Mouse (Mus musculus) spleen, postnatal 36 days (tissue): Measurements from ENCODE around the gene Rpgrip1l.

ENCODE experiments used
- DNase-seq, 2 experiments: peaks; one replicate each; pipeline ENCODE4 v3.0.0; 2022; ENCODE audit warnings: low spot score in 2 of 2, mixed read lengths in 1 of 2

The Rpgrip1l gene

DNA sequence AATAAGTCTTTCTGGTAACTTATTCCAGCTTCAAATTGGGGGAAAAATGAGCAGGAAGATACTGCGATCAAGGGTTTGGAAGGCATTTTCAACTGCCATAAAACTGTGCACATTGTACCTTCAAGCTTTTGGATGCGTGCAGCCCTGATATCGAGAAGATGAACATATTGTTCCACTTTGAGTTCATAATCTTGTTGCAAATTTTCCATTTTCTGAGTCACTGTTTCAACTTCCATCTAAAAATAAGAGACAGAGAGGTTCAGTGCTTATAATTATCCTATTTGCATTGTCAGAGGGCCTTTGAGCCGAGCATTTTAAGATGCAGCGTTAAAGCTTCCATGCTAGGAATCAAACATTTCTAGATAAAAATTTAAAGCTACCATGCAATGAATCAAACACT, 39.6 kb downstream of the Rpgrip1l start:
- no peak for DNase-seq

GRCm38 (mm10) chr8:91269374-91269958, 43.6 kb downstream of the Rpgrip1l start:
- no peak for DNase-seq

DNA sequence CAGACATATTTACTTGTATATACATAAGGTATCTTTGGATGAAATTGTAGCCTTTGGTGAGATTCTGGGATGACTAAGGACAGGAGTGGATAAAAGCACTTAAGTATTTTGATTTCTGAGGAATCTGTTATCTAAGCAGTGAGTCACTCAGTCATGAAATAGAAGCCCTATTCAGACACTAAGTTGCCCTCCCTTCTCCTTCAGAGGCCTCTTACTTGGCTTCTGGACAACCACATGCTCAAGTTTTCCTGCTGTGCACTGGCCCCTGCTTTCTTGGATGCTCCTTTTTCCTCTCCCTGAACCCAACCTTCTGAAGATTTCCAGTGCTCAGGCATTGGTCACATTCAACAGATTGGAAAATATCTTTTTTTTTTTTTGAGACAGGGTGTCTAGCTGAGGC, 48.5 kb downstream of the Rpgrip1l start:
- no peak for DNase-seq

GRCm38 (mm10) chr8:91263939-91264338, 49.1 kb downstream of the Rpgrip1l start:
- no peak for DNase-seq

DNA sequence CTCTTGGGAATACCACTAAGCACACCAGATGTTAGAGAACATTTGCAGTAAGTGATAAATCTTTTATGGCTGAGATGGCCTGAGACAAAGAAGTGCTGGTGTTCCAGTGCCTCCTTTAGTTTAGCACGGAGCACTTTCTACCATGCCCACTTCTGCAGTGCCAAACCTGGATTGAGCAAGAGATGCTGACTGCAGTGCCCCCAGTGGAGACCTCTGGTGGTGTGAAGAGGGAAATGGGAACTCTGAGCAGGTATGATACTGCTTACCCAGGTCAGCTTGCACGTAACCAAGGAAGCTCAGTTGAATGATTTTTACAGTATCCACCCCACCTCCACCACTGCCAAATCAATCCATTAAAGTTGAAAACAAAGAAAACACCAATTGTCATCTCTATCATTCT, 51.5 kb downstream of the Rpgrip1l start:
- no peak for DNase-seq

GRCm38 (mm10) chr8:91250966-91251365, 62.1 kb downstream of the Rpgrip1l start:
- DNase-seq: no peak

GRCm38 (mm10) chr8:91249758-91250466, 63.1 kb downstream of the Rpgrip1l start:
- no peak for DNase-seq

DNA sequence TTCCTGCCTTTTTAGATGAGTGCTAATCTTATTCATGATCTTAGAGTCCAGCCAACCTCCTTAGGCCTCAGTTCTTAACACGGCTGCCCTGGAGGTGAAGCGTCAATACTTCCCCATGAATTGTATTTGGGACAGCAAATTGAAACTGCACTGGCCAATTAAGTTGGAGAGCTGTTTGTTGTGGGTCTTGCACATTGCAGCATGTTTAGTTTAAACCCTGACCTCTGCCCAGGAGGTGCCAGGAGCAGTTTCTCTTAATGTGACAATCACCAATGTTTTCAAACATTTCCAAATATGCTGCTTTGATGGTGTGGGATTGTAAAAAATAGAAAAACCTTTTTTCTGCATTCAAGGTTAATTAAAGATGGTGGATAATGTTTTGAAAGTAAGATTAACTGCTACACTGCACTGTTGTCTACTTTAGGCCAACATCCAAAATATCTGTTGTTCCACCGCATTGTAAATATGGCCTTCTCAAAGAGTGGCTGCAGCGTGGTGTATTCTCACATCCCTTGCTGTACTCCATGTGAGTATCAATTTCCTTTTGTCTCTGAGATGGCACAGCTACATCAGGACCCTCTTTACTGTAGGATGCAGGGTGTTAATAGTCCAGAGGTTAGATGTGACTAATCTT, 67.1 kb downstream of the Rpgrip1l start:
- DNase-seq: no peak

DNA sequence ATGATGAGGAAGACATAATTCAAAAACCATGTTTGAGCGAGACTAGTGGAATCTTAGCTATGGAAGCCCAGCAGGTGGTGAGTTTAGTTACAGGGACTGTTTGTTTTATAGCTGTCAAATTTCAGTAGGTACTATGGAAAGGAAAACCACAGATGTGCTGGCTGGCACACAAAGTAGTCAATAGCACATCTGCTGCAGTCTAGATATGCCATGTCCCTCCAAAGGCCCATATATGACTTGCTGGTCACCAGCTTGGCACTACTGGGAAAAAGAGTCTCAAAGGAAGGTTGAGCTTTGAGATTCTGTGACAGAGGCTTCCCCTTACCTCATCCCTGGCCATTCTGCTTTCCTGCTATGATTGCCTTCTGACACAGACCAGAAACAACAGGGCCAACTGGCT, 70.3 kb downstream of the Rpgrip1l start:
- no peak for DNase-seq

GRCm38 (mm10) chr8:91241873-91242519, 71.1 kb downstream of the Rpgrip1l start:
- no peak for DNase-seq

DNA sequence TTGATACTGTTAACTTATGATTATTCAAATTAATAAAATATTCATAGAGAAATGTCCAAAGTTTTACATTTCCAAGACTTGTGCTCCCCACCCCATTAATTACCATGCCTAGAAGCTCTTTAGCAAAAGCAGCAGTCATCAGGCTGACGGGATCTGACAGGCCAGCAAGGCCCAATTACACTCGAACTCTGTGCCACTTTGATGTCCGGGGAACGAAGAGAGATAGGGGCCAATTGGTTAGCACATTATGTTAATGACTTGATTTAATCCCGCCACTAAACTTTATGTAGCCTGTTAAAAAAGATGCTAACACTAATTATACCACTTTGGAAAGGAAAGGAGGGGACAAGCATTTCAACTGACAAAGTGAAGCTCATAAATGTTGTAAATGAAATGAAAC, 71.7 kb downstream of the Rpgrip1l start:
- DNase-seq: no peak

DNA sequence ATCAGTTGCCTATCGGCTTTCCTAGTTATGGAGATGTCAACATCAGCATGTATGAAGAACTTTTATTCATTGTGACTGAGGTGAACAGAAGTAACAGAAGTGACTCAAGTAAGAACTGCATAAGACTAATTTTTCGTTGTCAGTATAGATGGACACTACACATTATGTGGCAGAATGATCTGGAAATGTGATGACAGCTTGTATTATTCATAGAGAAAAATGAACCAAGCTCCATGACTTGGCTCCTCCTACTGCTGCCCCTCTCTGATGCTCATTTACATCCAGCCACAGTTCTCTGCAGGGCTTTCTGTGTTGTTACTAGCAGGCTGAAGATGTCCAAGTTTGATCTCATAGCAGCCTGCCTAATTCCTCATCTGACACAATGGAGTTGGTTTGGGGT, 75.9 kb downstream of the Rpgrip1l start:
- no peak for DNase-seq

GRCm38 (mm10) chr8:91234097-91234496, 79.0 kb downstream of the Rpgrip1l start:
- no peak for DNase-seq

DNA sequence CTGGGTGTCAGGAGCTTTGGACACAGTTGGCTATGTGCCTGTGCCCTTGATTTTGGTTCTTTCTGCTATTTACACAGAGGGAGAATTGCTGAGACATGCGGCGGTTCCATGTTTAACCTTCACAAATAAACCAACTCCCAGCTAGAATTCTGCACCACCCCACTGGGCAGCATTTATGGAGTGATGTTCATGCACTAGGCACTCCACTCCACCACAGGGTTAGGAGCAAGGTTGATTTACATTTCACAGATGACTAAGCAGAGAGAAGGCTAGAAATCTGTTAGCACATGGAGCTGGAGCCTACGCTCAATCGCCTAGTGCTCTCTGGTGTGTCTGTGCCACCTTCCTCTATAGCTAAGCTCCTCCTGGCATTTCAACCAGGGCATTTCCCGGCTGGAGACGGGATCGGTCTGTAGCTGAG, 85.6 kb downstream of the Rpgrip1l start:
- DNase-seq: no peak

GRCm38 (mm10) chr8:91224227-91224626, 88.8 kb downstream of the Rpgrip1l start:
- DNase-seq: no peak

- no peak for DNase-seq
Measured at GRCm38 (mm10) chr8:91221841-91222240, 91.2 kb downstream of the Rpgrip1l start.

DNA sequence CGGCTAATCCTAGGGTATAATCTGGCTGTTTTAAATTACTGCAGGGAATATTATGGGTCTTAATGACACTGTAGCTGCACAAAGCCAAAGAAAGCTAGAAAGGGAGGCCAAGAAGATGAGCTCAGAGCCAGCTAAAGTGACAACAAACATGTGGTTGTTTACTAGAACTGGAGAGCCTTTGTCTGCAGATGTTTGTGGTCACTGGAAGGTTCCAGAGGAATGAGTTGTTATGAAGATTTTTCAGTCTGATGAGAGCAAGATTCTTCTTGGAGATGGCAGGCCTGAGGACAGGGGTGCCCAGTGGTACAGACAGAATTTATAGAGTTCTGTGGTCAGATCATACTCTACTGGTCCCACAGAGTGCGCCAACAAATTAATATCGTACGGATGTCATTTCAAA, 94.8 kb downstream of the Rpgrip1l start:
- DNase-seq: no peak

- no peak for DNase-seq
Measured at GRCm38 (mm10) chr8:91217062-91217905, 95.8 kb downstream of the Rpgrip1l start.

- DNase-seq: no peak
Measured at GRCm38 (mm10) chr8:91214287-91214686, 98.8 kb downstream of the Rpgrip1l start.

DNA sequence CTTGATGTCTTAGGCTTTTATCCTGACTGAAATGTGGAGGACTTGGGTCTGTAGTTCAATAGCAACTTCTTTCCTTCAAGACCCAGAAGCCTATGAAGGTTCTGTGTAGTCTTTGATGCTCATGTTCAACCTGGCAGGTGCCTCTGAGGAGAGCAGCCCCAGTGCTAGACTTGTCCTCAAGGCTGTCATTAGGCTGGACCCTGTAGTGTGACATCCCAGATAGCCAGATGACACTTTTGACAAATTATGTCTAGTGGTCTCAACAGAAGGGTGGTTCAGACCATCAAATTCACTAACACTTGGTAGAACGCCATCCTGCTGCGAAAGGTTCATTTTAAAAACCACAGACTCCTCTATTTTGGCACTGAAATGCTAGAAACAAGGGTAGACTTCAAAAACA, 100.1 kb downstream of the Rpgrip1l start:
- no peak for DNase-seq

- DNase-seq: no peak
Measured at GRCm38 (mm10) chr8:91209658-91210057, 103.4 kb downstream of the Rpgrip1l start.

GRCm38 (mm10) chr8:91207676-91208075, 105.4 kb downstream of the Rpgrip1l start:
- no peak for DNase-seq
